Mouse (Mus musculus) layer of hippocampus, adult 18-20 months (tissue): ENCODE measurements at regions not wholly inside any gene's neighbourhood (a gene's known extent, or its start where the extent isn't known, plus 50 kb on each side); places are given as distances from the start of the nearest gene placed in this dataset.

Experiments
- DNase-seq, 2 experiments: peaks; one replicate each; pipeline ENCODE4 v3.0.0; 2022; ENCODE audit warnings: low spot score in 2 of 2

DNA sequence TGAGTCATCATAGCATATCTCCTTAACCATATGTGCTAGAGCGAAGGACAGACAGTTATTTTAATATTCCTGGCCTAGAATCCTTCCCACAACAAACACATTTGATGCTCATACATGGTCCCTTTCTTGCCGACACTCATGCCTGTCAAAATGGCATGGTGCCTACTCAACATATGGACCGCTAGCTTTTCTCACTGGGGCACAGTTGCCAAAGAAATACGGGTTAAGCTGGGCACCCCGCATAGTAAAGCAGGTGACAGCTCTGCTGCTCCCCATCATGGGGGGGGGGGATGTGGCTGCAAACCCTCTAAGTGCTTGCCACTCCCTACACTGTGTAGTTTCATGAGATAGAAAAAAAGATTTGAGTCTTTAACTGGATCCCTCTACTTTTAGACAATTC is 90.7 kb upstream of the Galnt5 start:
- peak; percentile 13 to 47 for DNase-seq

DNA sequence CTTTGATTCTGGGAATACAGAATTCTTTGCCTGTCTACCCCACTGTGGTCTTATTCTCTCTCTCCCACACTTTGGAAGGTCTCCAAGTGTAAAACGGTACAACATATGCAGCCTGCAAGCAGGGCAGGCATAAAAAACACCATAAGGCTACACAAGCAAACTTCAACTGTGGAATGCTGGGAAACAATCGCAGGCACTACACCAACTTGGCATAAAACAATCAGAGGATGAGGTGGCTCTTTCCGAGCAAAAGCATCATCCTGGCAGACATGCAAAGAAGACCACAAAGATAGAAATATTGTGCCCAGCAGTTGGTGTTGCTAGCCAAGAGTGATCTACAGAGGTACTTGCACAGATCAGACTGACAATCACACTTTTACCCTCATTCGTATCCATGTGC is 88.0 kb upstream of the Galnt5 start:
- DNase-seq = peak; percentile 63 to 83

DNA sequence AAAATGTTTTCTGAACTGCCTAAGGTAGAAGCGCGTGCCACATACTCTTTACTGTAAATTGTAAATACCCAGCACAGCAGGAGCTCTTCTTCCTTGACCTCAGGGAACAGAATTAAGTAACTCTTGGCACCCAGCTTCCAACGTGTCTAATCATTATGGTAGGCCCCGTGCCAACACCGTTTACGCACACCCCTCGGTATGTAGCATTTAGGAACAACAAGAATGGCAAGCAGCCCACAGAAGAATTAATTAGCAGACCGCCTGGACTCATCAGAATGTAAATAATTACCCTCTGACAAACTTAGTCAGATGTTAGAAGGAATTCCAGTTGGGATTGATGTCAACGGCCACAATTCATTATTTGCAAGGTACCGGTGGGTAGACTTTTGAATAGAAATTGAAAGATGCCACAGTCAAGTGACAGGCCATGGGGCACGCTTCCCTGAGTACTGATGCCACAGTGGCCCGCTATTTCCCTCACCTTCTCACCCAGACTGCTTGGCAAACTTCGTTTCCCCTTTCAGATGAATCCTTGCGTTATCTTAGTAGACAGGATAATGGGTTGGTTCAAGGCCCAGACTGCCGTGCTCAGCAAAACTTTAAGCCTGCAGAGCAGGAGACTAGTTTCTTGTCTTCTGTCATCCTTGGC is 81.2 kb upstream of the Galnt5 start:
- DNase-seq = no peak

DNA sequence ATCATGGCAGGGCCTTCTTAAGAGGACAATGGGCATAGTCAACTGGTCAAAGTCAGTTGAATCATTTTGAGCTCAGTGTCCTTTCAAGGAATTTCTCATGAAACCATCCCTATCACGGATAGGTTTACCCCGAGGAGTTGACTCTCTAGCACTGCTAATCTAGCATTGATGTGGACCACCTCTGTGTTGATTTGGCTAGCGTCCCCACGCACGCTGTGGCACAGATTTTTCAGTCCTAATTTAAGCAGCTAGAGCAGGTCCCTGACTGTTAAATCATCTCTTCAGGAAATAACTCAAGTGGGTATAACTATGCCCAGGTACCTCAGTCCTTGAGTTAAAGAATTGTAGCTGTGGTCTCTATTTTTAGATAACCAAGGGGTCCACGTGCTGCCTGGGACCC is 80.0 kb upstream of the Galnt5 start:
- DNase-seq = no peak

DNA sequence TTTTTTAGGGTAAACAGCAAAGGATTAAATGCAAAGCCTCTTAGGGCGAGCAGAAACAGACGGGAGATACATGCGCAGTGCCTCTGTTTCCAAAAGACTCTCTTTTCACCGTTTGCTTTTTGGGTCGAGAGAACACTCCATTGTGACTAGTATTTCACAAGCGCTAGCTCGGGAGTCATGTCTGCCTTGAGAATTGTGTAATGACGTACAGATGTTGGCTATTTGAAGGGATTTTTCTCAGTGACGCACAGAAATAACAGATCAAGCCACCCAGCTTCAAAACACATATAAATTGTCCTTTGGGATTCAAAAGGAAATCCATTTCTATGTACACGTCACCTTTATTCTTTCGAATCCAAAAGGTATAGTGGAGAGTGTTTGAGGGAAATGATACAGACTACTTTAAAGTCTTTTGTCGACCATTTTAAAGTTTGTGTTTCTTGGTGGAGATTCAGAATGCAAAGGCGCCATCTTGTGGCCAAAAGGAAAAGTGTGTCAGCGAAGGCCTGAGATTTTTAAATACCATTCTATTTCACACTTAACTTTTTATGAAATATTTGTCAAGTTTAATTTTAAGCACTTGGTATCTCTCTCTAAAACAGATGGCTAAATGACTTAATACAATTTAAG is 78.5 kb upstream of the Galnt5 start:
- peak; percentile 34 to 83 for DNase-seq

DNA sequence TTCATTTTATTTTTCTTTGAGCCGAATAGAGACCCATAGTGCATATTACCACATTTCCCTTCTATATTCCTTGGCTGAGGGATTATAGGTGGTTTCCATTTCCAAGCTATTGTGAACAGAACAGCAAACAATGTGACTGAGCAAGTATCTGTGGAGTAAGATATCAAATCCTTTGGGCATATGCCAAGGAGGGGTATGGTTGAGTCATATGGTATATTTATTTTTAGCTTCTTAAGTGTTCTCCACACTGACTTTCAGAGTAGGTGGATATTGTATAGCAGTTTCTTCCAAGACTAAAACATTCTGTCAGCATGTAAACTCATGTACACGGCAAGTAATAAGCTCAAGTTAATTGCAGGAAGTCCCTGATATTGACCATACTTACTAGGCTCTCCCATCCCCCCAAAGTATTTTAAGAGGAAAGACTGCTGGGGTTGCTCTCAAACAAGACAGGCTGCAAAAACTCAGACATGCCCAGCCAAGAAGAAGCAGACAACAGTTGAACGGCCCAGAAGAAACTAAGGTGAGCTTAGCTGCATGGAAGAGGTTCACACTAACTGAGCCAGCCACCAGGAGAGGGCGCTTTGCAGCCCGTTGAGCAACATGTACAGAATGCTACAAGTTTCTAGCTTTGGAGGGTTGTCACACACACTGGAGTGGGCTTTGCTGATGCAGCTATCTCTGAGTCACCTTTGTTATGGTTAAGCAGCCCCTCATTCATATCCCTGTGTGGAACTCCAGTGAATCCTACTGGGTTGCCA is 63.4 kb upstream of the Galnt5 start:
- DNase-seq = no peak
